Mouse (Mus musculus) spleen, adult 2 months (tissue): Measurements from ENCODE around the gene Ctnnbip1. TPM values are rescaled to one million over a fixed set of nuclear protein-coding genes. Genes with fewer than 3 reads are reported as not detected.

Experiments
- DNase-seq, 2 experiments: peaks; one replicate each; pipeline versions ENCODE4 v3.0.0 to v3.0.0-alpha.2; 2012 to 2021; ENCODE audit warnings: low spot score in 2 of 2, low read depth in 1 of 2
- H3K27ac ChIP-seq: fragments of 200-500 bp; 2 replicates; pipeline ENCODE4 v1.5.1; 2012; ENCODE audit warnings: low read length, inconsistent platforms; ENCODE audit not compliant: insufficient read depth
- H3K27me3 ChIP-seq: fragments of 200-500 bp; 2 replicates; pipeline ENCODE4 v1.6.1; 2012; ENCODE audit warnings: mild to moderate bottlenecking, moderate library complexity, low read length, inconsistent platforms; ENCODE audit not compliant: control insufficient read depth, insufficient read depth
- H3K36me3 ChIP-seq: fragments of 200-500 bp; 2 replicates; pipeline ENCODE4 v1.6.1; 2012; ENCODE audit warnings: mild to moderate bottlenecking, low read length, inconsistent platforms; ENCODE audit not compliant: control insufficient read depth, insufficient read depth
- H3K4me1 ChIP-seq: fragments of 200-500 bp; 2 replicates; pipeline ENCODE4 v1.6.1; 2011; ENCODE audit warnings: inconsistent platforms; ENCODE audit not compliant: control insufficient read depth, insufficient read depth, insufficient read length
- H3K4me3 ChIP-seq: fragments of 200-500 bp; 2 replicates; pipeline ENCODE4 v1.5.1; 2011; ENCODE audit warnings: mild to moderate bottlenecking, inconsistent platforms; ENCODE audit not compliant: insufficient read depth, insufficient read length; ENCODE audit errors: extremely low read depth
- CTCF ChIP-seq: fragments of 200-500 bp; IDR thresholded peaks from 2 replicates; pipeline ENCODE4 v1.5.1; 2011; ENCODE audit warnings: mild to moderate bottlenecking, inconsistent platforms; ENCODE audit not compliant: insufficient read depth, insufficient read length, insufficient replicate concordance; ENCODE audit errors: extremely low read depth
- POLR2A ChIP-seq: fragments of 200-500 bp; IDR thresholded peaks from 2 replicates; pipeline ENCODE4 v1.6.1; 2011; ENCODE audit warnings: low read depth, low read length, inconsistent platforms
- WGBS: fragments of 180-500 bp; shearing (Covaris S2); methylation state at CpG from one replicate; pipeline ENCODE4 v1.1.7; 2018; 5-methylcytosine and 5-hydroxymethylcytosine counted together
- polyA plus RNA-seq: library from polyadenylated mRNA; depleted of rRNA; stranded (reverse); fragments of >200 nt; gene quantifications from 2 replicates; pipeline ENCODE4 v1.2.3, GENCODE M21; 2012

Gene Ctnnbip1
- polyA plus RNA-seq, 1 experiment: 5.3 TPM

DNA sequence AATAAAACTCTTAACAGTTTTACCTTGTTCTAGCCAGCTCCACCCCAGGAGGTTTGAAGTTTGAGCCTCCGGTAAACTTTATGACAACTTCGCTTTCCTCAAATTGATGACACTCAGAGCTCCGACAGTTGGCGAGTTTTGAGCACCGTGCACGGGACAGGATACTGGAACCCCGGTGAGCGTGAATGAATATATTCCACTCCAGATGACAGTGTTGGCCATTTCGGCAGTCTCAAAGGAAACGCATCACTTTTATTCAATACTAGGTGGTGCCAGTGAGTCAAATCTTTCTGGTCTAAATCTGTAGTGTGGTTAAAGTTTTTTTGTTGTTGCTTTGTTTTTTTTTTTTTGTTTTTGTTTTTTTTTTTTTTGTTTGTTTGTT, 32.2 kb upstream of the Ctnnbip1 start:
- peaks cover 5% of the 10 kb centered on the region; the same call in 1 of the 2 replicates for H3K4me1 ChIP-seq
- DNase-seq: peak in 1 of 2 experiments; percentile 28
- peaks cover 28% of the 10 kb centered on the region for H3K36me3 ChIP-seq
- H3K27me3 ChIP-seq: no peaks in the 10 kb centered on the region
- TF ChIP-seq CTCF (no peak), POLR2A (no peak)
- peak overlapping the region; percentile 35 for H3K27ac ChIP-seq
- 2% methylated on average over 10 of the region's 10 CpGs for WGBS
- H3K4me3 ChIP-seq: peak overlapping the region; percentile 87

DNA sequence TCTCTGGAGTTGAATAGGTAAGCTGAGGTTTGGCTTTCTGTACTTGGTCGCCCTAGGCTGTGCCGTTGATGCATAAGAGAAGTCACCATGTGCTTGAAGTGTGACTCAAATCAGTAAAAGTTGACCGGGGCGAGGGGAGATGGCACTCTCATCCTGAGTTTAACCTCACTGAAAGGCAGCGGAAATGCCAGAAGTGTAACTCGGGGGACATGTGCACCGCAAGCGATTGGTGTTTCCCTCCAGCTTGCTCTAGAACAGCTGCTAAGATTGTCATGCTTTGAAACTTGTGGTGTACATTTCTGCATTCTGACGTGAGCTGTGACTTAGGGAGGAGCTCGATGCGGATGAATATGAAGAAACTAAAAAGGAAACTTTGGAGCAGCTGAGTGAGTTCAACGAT, 30.3 kb upstream of the Ctnnbip1 start:
- TF ChIP-seq POLR2A: no peak
- no peak for TF ChIP-seq CTCF

DNA sequence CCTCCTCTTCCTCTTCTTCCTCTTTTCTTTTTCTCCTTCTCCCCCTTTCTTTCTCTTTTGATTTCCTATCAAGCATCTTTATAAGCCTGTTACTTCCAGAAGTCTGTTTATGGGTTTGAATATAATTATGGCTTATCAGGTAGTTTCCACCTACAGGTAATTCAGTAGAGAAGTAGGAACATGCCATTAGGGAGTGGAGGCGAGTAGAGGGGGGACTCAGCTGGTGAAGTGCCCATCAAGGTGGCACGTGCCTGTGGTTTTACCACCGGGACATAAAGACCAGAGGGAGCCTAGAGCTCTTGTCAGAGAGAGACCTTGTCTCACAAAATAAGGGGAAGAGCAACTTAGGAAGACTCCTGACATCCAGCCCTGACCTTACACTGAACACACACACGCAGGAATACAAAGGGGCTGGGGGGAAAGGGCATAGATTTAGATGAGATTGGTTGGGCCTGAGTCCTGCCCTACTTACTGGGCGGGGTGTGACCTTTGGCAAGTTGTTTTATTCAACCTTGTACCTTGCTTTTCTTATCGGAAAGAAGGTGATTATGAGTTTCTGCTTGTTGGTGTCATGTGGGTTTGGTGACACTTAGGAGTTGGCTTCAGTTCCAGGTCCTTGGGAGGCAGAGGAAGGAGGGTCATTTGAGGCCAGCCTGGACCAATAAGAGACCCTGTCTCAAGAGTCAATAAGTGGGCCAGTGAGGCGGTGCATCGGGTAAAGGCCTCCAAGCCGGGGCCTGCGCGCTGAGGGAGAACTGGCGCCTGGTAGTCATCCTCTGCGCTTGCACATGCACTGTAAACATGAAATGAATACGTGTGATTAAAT, 28.4 kb upstream of the Ctnnbip1 start:
- H3K27ac ChIP-seq: no peak overlapping the region
- 92% methylated on average over 14 of the region's 14 CpGs for WGBS
- H3K36me3 ChIP-seq: peaks cover 40% of the 10 kb centered on the region

More for the DNA sequence above, 30.3 kb upstream of the Ctnnbip1 start:
- WGBS: 91% methylated on average over 12 of the region's 12 CpGs
- H3K4me3 ChIP-seq: no peak overlapping the region
- no peak overlapping the region for H3K27ac ChIP-seq
- H3K4me1 ChIP-seq: peaks cover 5% of the 10 kb centered on the region; the same call in 1 of the 2 replicates
- H3K27me3 ChIP-seq: no peaks in the 10 kb centered on the region
- peaks cover 29% of the 10 kb centered on the region for H3K36me3 ChIP-seq
- DNase-seq: no peak

DNA sequence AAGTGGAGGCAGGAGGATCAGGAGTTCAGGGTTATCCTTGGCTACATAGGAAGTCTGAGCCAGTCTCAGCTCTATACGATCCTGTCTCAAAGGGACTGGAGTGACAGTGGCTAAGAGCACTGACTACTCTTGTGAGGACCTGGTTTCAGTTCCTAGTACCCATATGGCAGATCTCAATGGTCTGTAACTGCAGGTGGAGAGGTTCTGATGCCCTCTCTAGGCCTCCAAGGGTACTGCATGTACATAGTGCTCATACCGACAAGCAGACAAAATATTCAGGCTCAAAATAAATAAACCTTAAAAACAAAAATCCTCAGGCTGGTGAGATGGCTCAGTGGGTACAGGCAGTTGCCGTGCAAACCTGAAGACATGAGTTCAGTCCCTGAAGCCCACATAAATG, 26.9 kb upstream of the Ctnnbip1 start:
- no peaks in the 10 kb centered on the region for H3K27me3 ChIP-seq
- 94% methylated on average over 3 of the region's 3 CpGs for WGBS
- TF ChIP-seq CTCF (no peak), POLR2A (no peak)
- H3K36me3 ChIP-seq: peaks cover 48% of the 10 kb centered on the region
- DNase-seq: no peak
- no peaks in the 10 kb centered on the region; the same call in 1 of the 2 replicates for H3K4me1 ChIP-seq
- no peak overlapping the region for H3K27ac ChIP-seq
- no peak overlapping the region for H3K4me3 ChIP-seq

More for the DNA sequence above, 28.4 kb upstream of the Ctnnbip1 start:
- Histone ChIP-seq H3K27me3 (no peaks in the 10 kb centered on the region), H3K4me1 (peaks cover 3% of the 10 kb centered on the region; the same call in 1 of the 2 replicates), H3K4me3 (no peak overlapping the region)
- DNase-seq: no peak
- TF ChIP-seq CTCF (no peak), POLR2A (no peak)

DNA sequence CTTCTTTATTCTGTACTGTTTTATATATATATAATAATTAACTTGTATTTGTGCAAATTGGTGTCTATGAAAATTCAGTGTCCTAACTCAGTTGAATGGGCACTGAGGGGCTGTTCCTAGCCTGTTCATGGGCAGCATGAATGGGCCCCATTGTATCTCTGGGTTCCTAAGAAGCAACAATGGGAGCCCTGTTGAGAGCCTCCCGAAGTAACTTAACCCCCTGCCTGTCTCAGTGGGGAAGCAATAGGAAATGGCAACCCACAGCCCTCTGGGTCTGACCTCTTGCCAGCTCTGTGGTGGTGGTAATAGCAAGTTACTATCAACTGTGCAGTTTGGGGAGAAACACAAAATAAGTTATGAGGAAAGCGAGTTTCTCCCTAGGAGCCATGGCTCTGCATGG, 21.4 kb upstream of the Ctnnbip1 start:
- H3K4me3 ChIP-seq: no peak overlapping the region
- no peak for DNase-seq
- peaks cover 45% of the 10 kb centered on the region for H3K36me3 ChIP-seq
- no peak overlapping the region for H3K27ac ChIP-seq
- 70% methylated on average over 2 of the region's 2 CpGs for WGBS
- no peaks in the 10 kb centered on the region for H3K27me3 ChIP-seq
- no peaks in the 10 kb centered on the region for H3K4me1 ChIP-seq
- TF ChIP-seq CTCF (no peak), POLR2A (no peak)

DNA sequence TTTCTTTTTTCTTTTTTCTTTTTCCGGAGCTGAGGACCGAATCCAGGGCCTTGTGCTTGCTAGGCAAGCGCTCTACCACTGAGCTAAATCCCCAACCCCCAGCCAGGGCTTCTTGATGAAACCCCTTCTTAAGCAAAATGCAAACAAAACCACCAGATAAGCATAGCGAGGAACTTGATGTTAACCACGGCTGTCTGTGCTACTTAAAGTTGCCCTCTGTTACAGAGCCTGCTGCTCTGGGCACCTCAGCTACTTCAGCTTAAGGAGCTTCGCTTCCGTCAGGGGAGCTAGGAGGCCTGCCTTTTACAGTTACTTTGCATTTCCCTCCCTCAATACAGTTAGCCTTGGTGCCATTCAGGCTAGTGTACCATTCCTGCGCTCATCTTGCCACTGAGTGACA, 19.1 kb upstream of the Ctnnbip1 start:
- no peak for DNase-seq
- no peaks in the 10 kb centered on the region for H3K27me3 ChIP-seq
- no peak for TF ChIP-seq POLR2A
- no peak for TF ChIP-seq CTCF
- no peak overlapping the region for H3K4me3 ChIP-seq
- WGBS: 82% methylated on average over 8 of the region's 8 CpGs
- no peaks in the 10 kb centered on the region for H3K4me1 ChIP-seq
- peaks cover 39% of the 10 kb centered on the region for H3K36me3 ChIP-seq
- no peak overlapping the region for H3K27ac ChIP-seq

DNA sequence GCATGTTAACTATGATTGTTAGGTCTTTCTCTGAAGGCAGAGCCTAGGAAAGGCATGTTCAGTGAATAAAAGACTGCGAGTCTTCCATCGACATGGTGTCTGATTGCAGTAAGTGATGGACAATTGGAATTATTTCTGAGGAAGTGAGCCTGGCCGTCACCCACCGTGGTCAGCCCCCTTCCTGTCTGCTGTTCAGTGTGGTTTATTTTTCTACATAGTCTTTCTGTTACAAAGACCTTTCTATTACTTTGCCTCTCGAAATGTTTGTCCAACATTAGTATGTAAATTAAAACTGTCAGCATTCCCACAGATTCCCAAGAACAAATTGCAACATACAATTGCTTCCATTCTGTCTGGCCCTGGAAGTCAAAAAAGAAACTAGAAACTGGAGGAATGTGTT, 18.2 kb upstream of the Ctnnbip1 start:
- no peak for TF ChIP-seq POLR2A
- TF ChIP-seq CTCF: no peak
- no peak for DNase-seq
- no peaks in the 10 kb centered on the region for H3K4me1 ChIP-seq
- no peak overlapping the region for H3K4me3 ChIP-seq
- no peaks in the 10 kb centered on the region for H3K27me3 ChIP-seq
- H3K36me3 ChIP-seq: peaks cover 33% of the 10 kb centered on the region
- WGBS: 51% methylated on average over 5 of the region's 5 CpGs
- H3K27ac ChIP-seq: no peak overlapping the region
